Mouse (Mus musculus): ENCODE measurements around the gene Clcnkb. TPM values are rescaled to one million over a fixed set of nuclear protein-coding genes. Genes with fewer than 3 reads are reported as not detected.
A peak's percentile ranks its signal among the peaks of the same experiment; 100 is the strongest.

Gene Clcnkb
- polyA plus RNA-seq, 1 experiment from 2014 or later: 0.39 TPM

DNA sequence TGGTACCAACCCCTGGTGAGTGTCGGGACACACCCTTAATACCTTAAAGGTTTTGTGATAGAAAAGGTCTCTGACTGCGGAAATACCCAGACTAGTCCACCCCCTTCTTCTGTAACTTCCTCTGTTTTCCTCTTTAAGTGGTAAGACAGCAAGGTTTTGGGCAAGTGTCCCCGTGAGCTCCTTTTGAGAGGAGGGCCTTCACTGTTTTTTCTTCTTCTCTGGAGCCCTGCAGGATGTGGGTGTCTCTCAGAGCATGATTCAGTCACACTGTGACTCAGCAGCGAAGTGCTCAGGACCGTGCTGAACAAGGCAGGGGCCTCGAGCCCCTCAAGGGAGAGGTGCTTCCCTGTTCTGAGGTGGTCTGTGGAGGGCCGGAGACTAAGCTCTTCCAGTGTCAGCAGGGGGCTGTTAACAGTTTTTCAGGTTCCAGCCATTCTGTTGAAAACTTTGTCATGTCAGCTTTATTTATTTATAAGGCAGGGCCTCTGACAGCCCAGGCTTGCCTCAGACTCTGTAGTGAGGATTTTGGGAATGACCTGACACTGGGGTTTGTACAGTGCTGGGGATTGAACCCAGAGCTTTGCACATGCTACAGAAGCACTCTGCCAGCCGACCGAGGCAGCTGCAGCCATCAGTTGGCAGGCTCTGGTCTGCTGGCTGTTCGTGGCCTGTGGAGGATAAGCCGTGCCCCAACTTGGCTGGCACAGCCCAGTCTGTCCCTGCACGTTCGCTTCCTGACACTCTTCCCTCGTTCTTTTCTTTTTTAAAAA lies 39.0 kb upstream of the Clcnkb start:
- H3K36me3 ChIP-seq: 0 out of 2 replicates have a peak, but pooled peaks cover 5% of the 10 kb centered on the region

DNA sequence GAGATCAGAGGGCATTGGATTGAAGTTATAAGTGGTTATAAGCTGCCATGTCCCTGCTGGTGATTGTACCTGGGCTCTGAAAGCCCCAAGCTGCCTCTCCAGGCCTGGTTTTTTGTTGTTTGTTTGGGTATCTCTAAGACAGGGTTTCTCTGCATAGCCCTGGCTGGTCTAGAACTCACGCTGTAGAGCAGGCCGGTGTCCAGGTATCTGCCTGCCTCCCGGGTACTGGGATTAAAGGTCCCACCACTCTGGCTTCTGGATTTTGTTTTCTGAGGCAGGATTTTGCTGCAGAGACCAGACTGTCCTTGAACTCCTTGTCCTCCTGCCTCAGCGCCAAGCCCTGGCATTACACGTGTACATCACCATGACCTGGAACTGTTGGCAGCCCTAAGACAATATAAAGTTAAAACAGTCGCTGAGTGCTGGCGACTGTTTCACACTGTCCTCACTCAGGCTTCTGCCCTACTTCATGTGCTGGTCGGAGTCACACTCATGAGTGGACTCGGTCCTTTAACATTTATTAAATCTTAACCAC lies 36.2 kb upstream of the Clcnkb start:
- 86% methylated on average over 9 of the region's 9 CpGs for WGBS
- no peak overlapping the region for H3K9ac ChIP-seq
- peaks cover 14% of the 10 kb centered on the region; the same call in 1 of the 2 replicates for H3K36me3 ChIP-seq
- no peak for ATAC-seq (replicated peaks; ENCODE audit: insufficient number of reproducible peaks, insufficient read depth, low FRiP score, low read depth)
- H3K4me3 ChIP-seq: no peak overlapping the region
- 0 out of 2 replicates have a peak, but pooled peaks cover 4% of the 10 kb centered on the region for H3K4me1 ChIP-seq (replicated peaks)
- no peaks in the 10 kb centered on the region for H3K9me3 ChIP-seq (replicated peaks)
- no peak overlapping the region for H3K4me2 ChIP-seq
- H3K27ac ChIP-seq: no peak overlapping the region
- no peaks in the 10 kb centered on the region for H3K27me3 ChIP-seq

More for the DNA sequence above, 39.0 kb upstream of the Clcnkb start:
- Histone ChIP-seq H3K9me3 (replicated peaks) (no peaks in the 10 kb centered on the region), H3K27ac (peak overlapping the region; percentile 5; the same call in 1 of the 2 replicates), H3K4me3 (no peak overlapping the region), H3K9ac (no peak overlapping the region), H3K4me1 (replicated peaks) (peaks cover 19% of the 10 kb centered on the region), H3K27me3 (no peaks in the 10 kb centered on the region), H3K4me2 (no peak overlapping the region)
- WGBS: 63% methylated on average over 14 of the region's 14 CpGs
- ATAC-seq (replicated peaks; ENCODE audit: insufficient number of reproducible peaks, insufficient read depth, low FRiP score, low read depth): no peak

DNA sequence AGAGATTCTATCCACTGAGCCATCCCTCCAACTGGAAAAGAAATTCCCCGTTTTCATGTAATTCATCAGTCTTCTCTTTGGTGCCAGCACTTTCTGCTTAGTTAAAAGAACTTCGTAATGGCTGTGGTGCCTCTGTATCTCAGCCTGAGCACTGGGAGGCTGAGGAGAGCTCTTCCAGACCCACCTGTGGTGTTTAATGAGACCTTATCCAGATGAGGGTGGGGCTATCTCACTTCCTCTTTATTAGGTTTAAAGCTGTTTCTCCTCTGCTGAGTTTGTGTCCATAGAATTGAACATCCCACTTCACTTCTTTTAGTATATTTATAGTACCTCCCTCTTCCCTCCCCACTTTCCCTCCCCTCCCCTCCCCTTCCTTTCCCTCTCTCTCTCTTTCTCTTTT lies 35.4 kb upstream of the Clcnkb start:
- no peak for ATAC-seq (replicated peaks; ENCODE audit: insufficient number of reproducible peaks, insufficient read depth, low FRiP score, low read depth)

DNA sequence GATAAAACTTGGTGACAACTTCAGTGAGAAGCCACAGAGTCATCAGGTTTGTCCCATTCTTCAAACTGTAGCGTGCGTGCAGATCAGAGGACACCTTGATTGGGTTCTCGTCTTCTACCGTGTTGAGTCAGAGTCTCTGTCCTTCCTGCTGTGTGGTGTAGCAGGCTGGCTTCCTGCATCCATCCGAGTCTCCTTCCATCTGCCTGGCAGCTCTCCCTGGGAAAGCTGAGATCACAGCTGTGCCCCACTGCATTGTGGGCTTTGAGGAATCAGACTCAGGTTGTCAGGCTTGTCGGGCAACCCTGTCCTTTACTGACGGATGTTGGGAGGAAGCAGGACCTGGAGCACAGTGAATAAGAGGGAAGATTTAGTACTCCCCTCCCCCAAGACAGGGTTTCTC lies 30.4 kb upstream of the Clcnkb start:
- no peak overlapping the region for H3K4me3 ChIP-seq
- peaks cover 9% of the 10 kb centered on the region; the same call in 1 of the 2 replicates for H3K36me3 ChIP-seq
- H3K9ac ChIP-seq: no peak overlapping the region
- ATAC-seq (replicated peaks; ENCODE audit: insufficient number of reproducible peaks, insufficient read depth, low FRiP score, low read depth): no peak
- no peaks in the 10 kb centered on the region for H3K9me3 ChIP-seq (replicated peaks)
- WGBS: 64% methylated on average over 7 of the region's 7 CpGs
- no peaks in the 10 kb centered on the region for H3K27me3 ChIP-seq
- 0 out of 2 replicates have a peak overlapping the region, but pooled peaks have one; percentile 88 for H3K4me2 ChIP-seq
- H3K4me1 ChIP-seq (replicated peaks): peaks cover 21% of the 10 kb centered on the region
- H3K27ac ChIP-seq: no peak overlapping the region

More for the DNA sequence above, 35.4 kb upstream of the Clcnkb start:
- Histone ChIP-seq H3K4me3 (no peak overlapping the region), H3K4me1 (replicated peaks) (peaks cover 5% of the 10 kb centered on the region), H3K27me3 (no peaks in the 10 kb centered on the region), H3K27ac (no peak overlapping the region), H3K9ac (no peak overlapping the region), H3K4me2 (no peak overlapping the region), H3K9me3 (replicated peaks) (no peaks in the 10 kb centered on the region), H3K36me3 (peaks cover 14% of the 10 kb centered on the region; the same call in 1 of the 2 replicates)
- 85% methylated on average over 2 of the region's 2 CpGs for WGBS

DNA sequence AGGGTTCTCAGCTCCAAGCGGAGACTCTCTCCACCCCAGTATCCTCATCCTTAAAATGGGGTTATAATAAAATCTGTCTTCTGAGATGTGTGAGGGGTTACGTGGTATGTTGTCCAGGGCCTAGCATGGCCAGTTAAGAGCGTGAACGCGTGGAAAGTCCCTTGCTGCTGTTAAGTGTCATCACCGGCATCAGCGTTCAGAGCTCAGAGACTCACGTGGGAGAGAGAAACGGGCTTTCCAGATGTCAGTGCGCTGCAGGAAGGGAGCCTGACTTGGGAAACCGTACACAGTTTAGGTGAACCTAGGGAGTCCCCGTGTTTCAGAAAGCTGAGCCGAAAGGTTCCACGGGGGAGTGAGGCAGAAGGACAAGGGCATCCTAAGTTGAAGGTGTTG lies 29.5 kb upstream of the Clcnkb start:
- Histone ChIP-seq H3K27me3 (no peaks in the 10 kb centered on the region), H3K27ac (0 out of 2 replicates have a peak overlapping the region, but pooled peaks have one; percentile 76), H3K9ac (peak overlapping the region; percentile 92), H3K9me3 (replicated peaks) (no peaks in the 10 kb centered on the region), H3K4me2 (peak overlapping the region; percentile 88), H3K4me3 (peak overlapping the region; percentile 90), H3K4me1 (replicated peaks) (peaks cover 21% of the 10 kb centered on the region), H3K36me3 (peaks cover 9% of the 10 kb centered on the region; the same call in 1 of the 2 replicates)
- ATAC-seq (replicated peaks; ENCODE audit: insufficient number of reproducible peaks, insufficient read depth, low FRiP score, low read depth): no peak
- WGBS: 12% methylated on average over 14 of the region's 14 CpGs

DNA sequence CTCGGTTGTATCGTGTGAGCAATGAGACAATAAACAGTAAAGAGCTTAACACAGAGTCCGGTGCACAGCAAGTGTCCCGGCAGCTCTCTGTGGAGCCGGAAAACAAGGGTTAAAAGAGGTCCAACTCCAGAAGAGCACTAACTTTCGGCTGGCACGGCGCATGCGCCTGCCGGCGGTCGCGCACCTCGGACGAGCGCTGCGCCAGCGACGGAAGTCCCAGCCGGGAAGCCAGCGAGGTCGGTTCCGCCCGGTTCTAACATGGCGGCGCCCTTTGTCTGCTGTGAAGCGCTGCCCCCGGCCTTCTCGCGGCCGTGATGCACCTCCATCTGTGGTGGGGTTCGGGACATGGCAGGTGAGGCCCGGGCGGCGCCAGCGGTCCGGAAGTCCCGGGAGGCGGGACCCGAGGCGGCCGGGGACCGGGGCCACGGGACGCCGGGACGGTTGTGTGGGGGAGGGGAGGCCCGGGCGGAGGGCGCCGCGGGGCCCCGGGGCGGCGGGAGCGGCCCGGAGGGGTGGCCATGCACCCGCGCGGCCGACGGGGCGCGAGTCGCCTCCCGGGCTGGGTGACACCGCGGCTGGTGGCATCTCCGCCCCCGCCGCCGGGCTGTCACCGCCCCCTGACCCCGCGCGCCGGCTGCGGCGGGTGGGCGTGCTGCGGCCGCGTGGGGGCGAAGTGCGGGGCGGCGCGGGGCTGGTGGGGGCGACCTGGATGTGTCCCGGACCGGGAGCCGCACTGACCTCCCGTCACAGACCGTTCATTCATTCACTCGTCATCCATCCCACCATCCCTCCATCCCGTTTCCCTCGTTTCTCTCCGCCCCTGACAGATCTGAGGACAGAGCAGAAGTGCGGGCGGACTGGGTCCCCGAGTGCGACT lies 28.9 kb upstream of the Clcnkb start, which contains the start of gene Zbtb17:
Zbtb17 (plus strand) TSS at position 204 of the 877 bp plus-strand sequence.
- H3K9ac ChIP-seq: peak within 1 kb of the TSS; percentile 92
- under 1% methylated on average over 87 of the region's 102 CpGs for WGBS
- ATAC-seq (replicated peaks; ENCODE audit: insufficient number of reproducible peaks, insufficient read depth, low FRiP score, low read depth): peak; percentile 86
- peaks cover 9% of the 10 kb centered on the region; the same call in 1 of the 2 replicates for H3K36me3 ChIP-seq
- no peaks in the 10 kb centered on the region for H3K9me3 ChIP-seq (replicated peaks)
- H3K27ac ChIP-seq: peak within 1 kb of the TSS; percentile 76
- H3K4me3 ChIP-seq: peak within 1 kb of the TSS; percentile 90
- H3K4me2 ChIP-seq: peak within 1 kb of the TSS; percentile 88
- H3K27me3 ChIP-seq: no peaks in the 10 kb centered on the region
- H3K4me1 ChIP-seq (replicated peaks): peaks cover 21% of the 10 kb centered on the region

DNA sequence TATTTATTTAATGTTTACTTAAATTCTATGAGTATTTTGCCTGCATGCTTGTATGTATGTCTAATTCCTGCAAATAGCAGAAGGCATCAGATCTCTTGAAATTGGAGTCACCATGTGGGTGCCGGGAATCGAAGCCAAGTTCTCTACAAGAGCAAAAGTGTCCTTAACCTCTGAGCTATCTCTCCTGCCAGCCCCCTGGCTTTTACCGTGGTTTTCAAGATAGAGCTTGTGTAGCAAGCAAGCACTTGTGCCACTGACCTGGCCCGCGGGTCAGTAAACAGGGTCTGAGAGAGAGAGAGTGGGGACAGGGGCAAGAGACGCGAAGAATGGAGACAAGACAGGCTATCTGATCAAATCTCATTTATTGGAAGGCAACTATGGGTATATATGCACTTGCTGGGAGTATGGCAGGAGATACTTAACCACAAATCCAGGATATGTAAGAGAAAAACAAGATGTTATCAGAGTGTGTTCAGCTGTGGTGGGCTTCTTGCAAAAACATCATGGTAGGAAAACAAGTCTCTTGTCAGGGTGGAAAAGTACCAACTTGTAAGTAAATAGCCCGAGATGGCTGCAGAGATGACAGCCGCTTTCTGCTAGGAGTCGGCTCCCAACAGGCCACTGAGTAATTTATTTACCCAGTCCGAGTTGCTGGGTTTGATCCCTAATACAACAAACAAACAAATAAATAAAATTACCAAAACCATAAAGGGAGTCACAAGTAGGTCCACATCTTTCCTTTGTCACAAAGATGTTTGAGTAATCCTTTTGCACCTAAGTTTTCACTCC lies 28.0 kb upstream of the Clcnkb start:
- Histone ChIP-seq H3K9me3 (replicated peaks) (no peaks in the 10 kb centered on the region), H3K27ac (0 out of 2 replicates have a peak overlapping the region, but pooled peaks have one; percentile 19), H3K4me1 (replicated peaks) (peaks cover 21% of the 10 kb centered on the region), H3K9ac (peak overlapping the region; percentile 92), H3K4me2 (peak overlapping the region; percentile 70), H3K27me3 (no peaks in the 10 kb centered on the region), H3K4me3 (peak overlapping the region; percentile 90), H3K36me3 (peaks cover 9% of the 10 kb centered on the region; the same call in 1 of the 2 replicates)
- 44% methylated on average over 11 of the region's 11 CpGs for WGBS
- no peak for ATAC-seq (replicated peaks; ENCODE audit: insufficient number of reproducible peaks, insufficient read depth, low FRiP score, low read depth)

DNA sequence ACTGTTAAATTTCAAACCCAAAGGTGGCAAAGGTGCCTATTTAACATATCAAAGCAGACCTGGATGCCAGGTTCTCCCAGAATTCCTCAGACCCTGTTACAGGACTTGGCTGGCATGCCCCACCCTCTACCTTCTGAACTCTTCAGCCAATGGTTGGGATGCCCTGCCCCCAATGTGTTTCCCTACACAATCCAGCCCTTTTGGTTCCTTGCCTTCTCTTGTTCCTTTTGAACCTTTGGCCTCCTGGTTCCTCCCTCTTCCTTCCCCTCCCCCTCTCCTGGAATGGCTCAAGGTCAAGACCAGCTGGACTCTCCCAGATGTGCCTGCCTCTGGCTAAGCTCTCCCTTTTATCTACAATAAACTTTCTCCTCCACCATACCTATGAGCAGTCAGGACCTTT lies 25.1 kb upstream of the Clcnkb start:
- no peak for ATAC-seq (replicated peaks; ENCODE audit: insufficient number of reproducible peaks, insufficient read depth, low FRiP score, low read depth)
- Histone ChIP-seq H3K4me1 (replicated peaks) (peaks cover 16% of the 10 kb centered on the region), H3K27ac (no peak overlapping the region), H3K9ac (no peak overlapping the region), H3K9me3 (replicated peaks) (no peaks in the 10 kb centered on the region), H3K4me3 (no peak overlapping the region), H3K27me3 (no peaks in the 10 kb centered on the region), H3K36me3 (no peaks in the 10 kb centered on the region), H3K4me2 (no peak overlapping the region)

DNA sequence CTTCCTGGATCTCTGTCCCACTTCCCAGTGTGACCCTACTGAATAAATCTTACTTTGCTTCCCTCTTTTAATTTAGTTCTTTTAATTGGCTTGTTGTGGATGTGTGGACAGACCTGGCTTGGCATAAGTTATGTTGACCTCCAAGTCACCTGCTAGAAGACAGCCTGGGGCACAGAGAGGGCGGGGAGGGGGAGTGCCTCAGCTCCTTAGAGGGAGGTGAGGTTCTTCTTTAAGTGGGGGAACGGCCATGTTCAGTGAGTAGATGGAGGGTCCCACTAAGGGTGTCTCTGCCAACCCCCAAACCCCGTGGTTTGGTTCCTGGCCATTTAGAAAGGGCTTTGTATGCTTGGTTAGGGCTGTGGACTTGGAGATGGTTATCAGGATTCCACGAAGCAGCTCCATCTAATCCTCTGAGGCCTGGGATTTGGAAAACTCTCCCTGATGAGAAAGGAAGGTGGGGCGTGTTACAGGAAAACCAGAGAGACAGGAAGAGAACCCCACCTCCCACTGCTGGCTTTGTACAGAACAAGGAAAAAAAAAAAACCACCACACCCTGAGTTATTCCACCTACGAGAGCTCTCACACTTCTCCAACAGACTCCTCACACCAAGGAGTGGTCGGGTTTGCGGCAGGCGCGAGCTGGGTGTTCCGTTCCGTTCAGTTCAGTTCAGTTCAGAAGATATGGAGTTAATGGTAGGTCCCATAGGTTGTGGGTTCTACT lies 23.4 kb upstream of the Clcnkb start:
- Histone ChIP-seq H3K4me1 (replicated peaks) (peaks cover 8% of the 10 kb centered on the region), H3K9ac (no peak overlapping the region), H3K36me3 (no peaks in the 10 kb centered on the region), H3K4me2 (no peak overlapping the region), H3K27me3 (no peaks in the 10 kb centered on the region), H3K9me3 (replicated peaks) (no peaks in the 10 kb centered on the region), H3K27ac (no peak overlapping the region), H3K4me3 (no peak overlapping the region)
- ATAC-seq (replicated peaks; ENCODE audit: insufficient number of reproducible peaks, insufficient read depth, low FRiP score, low read depth): no peak
- WGBS: 78% methylated on average over 12 of the region's 12 CpGs

DNA sequence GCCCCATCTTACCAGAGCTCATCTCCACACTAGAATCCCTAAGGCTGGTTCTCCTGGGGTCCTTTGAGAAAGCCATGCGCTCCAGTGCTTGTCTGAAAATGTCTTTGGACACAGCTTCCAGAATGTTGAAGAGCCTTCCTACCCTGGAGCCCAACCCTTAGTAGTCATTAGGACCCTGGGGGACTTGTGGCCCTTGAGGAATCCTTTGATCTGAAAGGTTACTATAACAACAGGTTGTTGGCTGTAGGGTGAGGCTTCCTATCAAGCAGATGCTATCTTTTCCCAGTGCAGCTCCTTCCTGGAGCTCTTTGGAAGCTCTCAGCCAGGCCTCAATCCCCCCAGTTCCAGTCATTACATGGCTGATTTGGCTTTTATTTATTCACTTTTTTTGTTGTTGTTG lies 20.2 kb upstream of the Clcnkb start, which contains the start of gene Srarp:
Srarp (minus strand) TSS at position 132 of the 400 bp plus-strand sequence.
- no peak within 1 kb of the TSS for H3K27ac ChIP-seq
- no peaks in the 10 kb centered on the region for H3K27me3 ChIP-seq
- no peaks in the 10 kb centered on the region for H3K4me1 ChIP-seq (replicated peaks)
- H3K4me2 ChIP-seq: no peak within 1 kb of the TSS
- no peak for ATAC-seq (replicated peaks; ENCODE audit: insufficient number of reproducible peaks, insufficient read depth, low FRiP score, low read depth)
- no peaks in the 10 kb centered on the region for H3K36me3 ChIP-seq
- 74% methylated on average over 1 of the region's 1 CpGs for WGBS
- H3K9ac ChIP-seq: no peak within 1 kb of the TSS
- H3K9me3 ChIP-seq (replicated peaks): no peaks in the 10 kb centered on the region
- H3K4me3 ChIP-seq: no peak within 1 kb of the TSS

Data from heart, embryonic 15.5 days (tissue).